Mouse (Mus musculus) right cerebral cortex, postnatal 14 days (tissue): ENCODE measurements around the gene Bcl2l1.

Experiments used
- DNase-seq: peaks from one replicate; pipeline ENCODE4 v3.0.0; 2022

Gene Bcl2l1

GRCm38 (mm10) chr2:152766387-152767123 is 65.0 kb downstream of the Bcl2l1 start:
- DNase-seq, result peak; percentile 88

GRCm38 (mm10) chr2:152765045-152765674 is 66.4 kb downstream of the Bcl2l1 start:
- DNase-seq, result no peak

- no peak for DNase-seq
These were observed 67.1 kb downstream of the Bcl2l1 start for GRCm38 (mm10) chr2:152764172-152765044.

- no peak for DNase-seq
These were observed 68.2 kb downstream of the Bcl2l1 start for GRCm38 (mm10) chr2:152763310-152763709.

- DNase-seq, result no peak
These were observed 73.2 kb downstream of the Bcl2l1 start for GRCm38 (mm10) chr2:152758351-152758750.

- no peak for DNase-seq
These were observed 74.0 kb downstream of the Bcl2l1 start for GRCm38 (mm10) chr2:152757478-152757877.

- DNase-seq, result no peak
These were observed 74.8 kb downstream of the Bcl2l1 start for GRCm38 (mm10) chr2:152756474-152757393.

- DNase-seq, result no peak
These were observed 77.4 kb downstream of the Bcl2l1 start, which contains the start of gene Cox4i2 for GRCm38 (mm10) chr2:152753944-152754711. Gene Cox4i2, plus strand, starts transcription at chr2:152754173.

GRCm38 (mm10) chr2:152742435-152742834 is 89.1 kb downstream of the Bcl2l1 start:
- peak; percentile 48 for DNase-seq

- peak; percentile 29 for DNase-seq
These were observed 90.1 kb downstream of the Bcl2l1 start for GRCm38 (mm10) chr2:152741153-152742041.

- DNase-seq, result no peak
These were observed 91.0 kb downstream of the Bcl2l1 start for GRCm38 (mm10) chr2:152740490-152740889.

GRCm38 (mm10) chr2:152739842-152740260 is 91.7 kb downstream of the Bcl2l1 start:
- no peak for DNase-seq

- peak; percentile 48 for DNase-seq
These were observed 92.3 kb downstream of the Bcl2l1 start for GRCm38 (mm10) chr2:152739031-152739841.

GRCm38 (mm10) chr2:152738341-152738740 is 93.2 kb downstream of the Bcl2l1 start:
- DNase-seq, result no peak

GRCm38 (mm10) chr2:152737306-152738221 is 94.0 kb downstream of the Bcl2l1 start:
- no peak for DNase-seq

GRCm38 (mm10) chr2:152736748-152737147 is 94.8 kb downstream of the Bcl2l1 start:
- DNase-seq, result no peak

- DNase-seq, result peak; percentile 51
These were observed 95.4 kb downstream of the Bcl2l1 start, which contains the start of gene Id1 for GRCm38 (mm10) chr2:152736090-152736601. Gene Id1, plus strand, starts transcription at chr2:152736251.

GRCm38 (mm10) chr2:152734984-152735383 is 96.5 kb downstream of the Bcl2l1 start:
- peak; percentile 95 for DNase-seq
